Mouse (Mus musculus) ES-E14 (cell line): ENCODE measurements around the gene Rps3.

Source experiments
- CHD2 ChIP-seq: IDR thresholded peaks from 2 replicates; pipeline ENCODE4 v1.6.1; 2014; ENCODE audit warnings: mild to moderate bottlenecking, low read depth, low read length, inconsistent platforms
- HCFC1 ChIP-seq: IDR thresholded peaks from 2 replicates; pipeline ENCODE4 v1.6.1; 2012; ENCODE audit warnings: low read length, inconsistent platforms, borderline replicate concordance; ENCODE audit not compliant: insufficient read depth
- MAFK ChIP-seq: IDR thresholded peaks from 2 replicates; pipeline ENCODE4 v1.6.1; 2014; ENCODE audit warnings: mild to moderate bottlenecking, low read depth, low read length, inconsistent platforms; ENCODE audit not compliant: insufficient read depth
- ZNF384 ChIP-seq: IDR thresholded peaks from 2 replicates; pipeline ENCODE4 v1.6.1; 2012; ENCODE audit warnings: low read depth, low read length, inconsistent platforms

DNA sequence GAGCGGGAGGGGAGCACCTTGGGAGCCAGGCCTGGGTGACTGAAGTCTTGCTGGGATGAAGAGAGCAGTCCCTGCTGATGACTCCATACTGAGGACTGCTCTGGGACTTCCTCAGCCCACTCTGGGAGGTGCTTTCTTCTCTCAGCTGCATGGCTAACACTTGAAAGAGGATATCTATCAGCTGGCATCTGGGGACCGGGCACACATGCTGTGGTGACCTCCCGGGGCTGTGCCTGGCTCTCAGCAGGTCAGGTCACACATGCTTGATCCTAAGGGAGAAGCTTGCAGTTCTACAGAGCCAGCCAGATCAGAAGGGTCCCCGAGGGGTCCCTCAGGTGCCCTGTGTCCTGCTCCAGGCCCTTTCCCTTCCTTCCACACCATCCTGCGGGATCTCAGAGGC, 40.4 kb downstream of the Rps3 start:
- TF ChIP-seq CHD2 (no peak), ZNF384 (no peak), MAFK (no peak), HCFC1 (no peak)
